Mouse (Mus musculus) cerebellum, adult 2 months (tissue): ENCODE data around the gene Filip1l. TPM values are rescaled to one million over a fixed set of nuclear protein-coding genes. Genes with fewer than 3 reads are reported as not detected.

ENCODE experiments used
- DNase-seq, 2 experiments: peaks; one replicate each; pipeline ENCODE4 v3.0.0; 2021
- H3K27ac ChIP-seq: fragments of 200-500 bp; 2 replicates; pipeline ENCODE4 v1.5.1; 2012; ENCODE audit warnings: low read length, control low read depth, inconsistent platforms; ENCODE audit not compliant: insufficient read depth
- H3K27me3 ChIP-seq: fragments of 200-500 bp; 2 replicates; pipeline ENCODE4 v1.6.1; 2012; ENCODE audit warnings: inconsistent platforms, mild to moderate bottlenecking, low read length, moderate library complexity; ENCODE audit not compliant: control insufficient read depth, insufficient read depth
- H3K4me1 ChIP-seq: fragments of 200-500 bp; 2 replicates; pipeline ENCODE4 v1.6.1; 2011; ENCODE audit warnings: low read length; ENCODE audit not compliant: control insufficient read depth, insufficient read depth
- H3K4me3 ChIP-seq: fragments of 200-500 bp; replicated peaks from 2 replicates; pipeline ENCODE3; 2011; ENCODE audit warnings: mild to moderate bottlenecking, low read depth, low read length, control low read depth; ENCODE audit not compliant: insufficient read depth
- CTCF ChIP-seq: fragments of 200-500 bp; IDR thresholded peaks from 2 replicates; pipeline ENCODE4 v1.5.1; 2011; ENCODE audit warnings: low read depth, mild to moderate bottlenecking, control low read depth, low read length, moderate library complexity, borderline replicate concordance; ENCODE audit not compliant: insufficient read depth
- POLR2A ChIP-seq: fragments of 200-500 bp; IDR thresholded peaks from 2 replicates; pipeline ENCODE4 v1.6.1; 2011; ENCODE audit warnings: low read length, control low read depth, borderline replicate concordance; ENCODE audit not compliant: insufficient read depth
- WGBS: fragments of 180-500 bp; shearing (Covaris S2); methylation state at CpG from one replicate; pipeline ENCODE4 v1.1.7; 2018; 5-methylcytosine and 5-hydroxymethylcytosine counted together
- polyA plus RNA-seq: library from polyadenylated mRNA; depleted of rRNA; stranded (reverse); fragments of >200 nt; gene quantifications from 2 replicates; pipeline ENCODE4 v1.2.3, GENCODE M21; 2012

Filip1l gene
- polyA plus RNA-seq, 1 experiment, result 1.6 TPM

DNA sequence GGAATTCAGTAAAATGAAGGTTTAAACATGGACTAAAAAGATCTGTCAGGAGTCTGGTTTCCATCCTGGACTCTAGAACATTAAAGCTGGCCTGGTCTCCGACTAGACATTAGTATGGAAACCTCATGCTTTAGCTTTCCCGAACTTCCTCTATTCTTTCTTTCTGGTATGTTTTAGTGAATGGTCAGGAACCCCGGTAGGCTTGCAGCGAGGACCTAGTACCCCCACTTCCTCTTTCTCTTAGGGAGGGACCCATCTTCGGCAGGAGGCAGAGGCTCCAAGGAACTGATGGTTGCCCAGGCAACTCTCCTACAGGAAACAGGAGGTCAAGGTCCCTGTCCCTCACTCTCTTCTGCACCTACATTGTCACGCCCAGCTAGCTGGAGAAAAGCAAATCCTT, 43.4 kb downstream of the Filip1l start:
- no peak overlapping the region for H3K27ac ChIP-seq
- 80% methylated on average over 6 of the region's 6 CpGs for WGBS
- no peak for TF ChIP-seq CTCF
- TF ChIP-seq POLR2A, result no peak
- H3K4me1 ChIP-seq, result no peaks in the 10 kb centered on the region
- H3K4me3 ChIP-seq, result no peak overlapping the region
- no peak for DNase-seq
- no peaks in the 10 kb centered on the region for H3K27me3 ChIP-seq

DNA sequence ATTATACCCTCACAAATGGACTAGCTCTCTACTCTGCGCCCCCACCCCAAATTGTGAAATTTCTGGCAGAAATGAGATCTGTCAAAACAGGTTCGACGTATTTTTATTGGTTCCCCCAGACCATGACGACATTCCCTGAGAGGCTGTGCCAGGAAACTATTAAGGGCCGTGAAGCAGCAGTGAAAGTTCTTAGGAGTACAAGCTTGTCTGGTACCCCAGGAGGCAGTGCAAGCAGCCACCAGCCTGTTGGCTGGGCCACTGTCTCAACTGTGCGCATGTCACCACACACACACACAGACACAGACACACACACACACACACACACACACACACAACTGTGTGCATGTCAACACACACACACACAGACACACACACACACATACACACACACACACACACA, 45.0 kb downstream of the Filip1l start:
- TF ChIP-seq CTCF, result no peak
- TF ChIP-seq POLR2A, result no peak
- Histone ChIP-seq H3K27ac (no peak overlapping the region), H3K4me1 (no peaks in the 10 kb centered on the region), H3K27me3 (no peaks in the 10 kb centered on the region), H3K4me3 (no peak overlapping the region)
- WGBS, result 48% methylated on average over 6 of the region's 6 CpGs
- DNase-seq, result no peak

DNA sequence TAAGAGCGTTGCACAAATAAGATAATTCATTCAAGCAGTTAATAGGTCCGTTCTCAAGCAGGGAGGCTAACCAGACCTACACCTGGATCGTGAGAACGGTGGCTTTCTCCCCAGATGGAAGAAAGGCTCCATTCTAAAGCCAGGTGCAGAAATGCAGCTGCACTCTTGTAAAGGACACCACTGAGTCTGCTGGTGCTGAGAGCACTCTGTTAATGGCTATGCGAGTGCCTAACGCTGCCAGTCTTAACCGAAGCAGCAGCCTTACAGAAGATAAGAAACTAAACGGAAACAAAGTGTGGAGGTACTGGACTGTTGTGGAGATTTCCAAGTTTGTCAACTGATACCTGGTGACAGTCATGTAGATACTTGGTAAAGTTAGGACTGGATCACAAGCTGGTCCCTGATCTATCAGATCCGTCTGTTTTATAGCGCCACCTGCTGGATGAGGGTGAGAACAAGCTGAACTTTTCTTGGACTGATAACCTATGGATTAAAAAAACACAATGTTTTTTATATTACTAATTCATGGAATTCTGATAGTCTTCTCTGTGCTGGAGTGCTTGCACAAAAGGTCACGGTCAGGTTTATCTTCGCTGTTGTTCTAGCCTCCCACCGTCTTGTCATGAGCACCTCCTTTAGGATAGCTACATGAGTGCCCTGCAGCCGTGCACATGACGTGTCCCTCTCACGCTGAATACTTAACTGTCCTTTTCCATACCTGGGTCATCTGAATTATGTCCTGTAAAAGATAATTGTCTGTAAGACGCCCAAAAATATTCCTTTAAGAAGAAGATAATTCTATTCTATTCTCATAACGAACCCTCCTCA, 45.7 kb downstream of the Filip1l start:
- 62% methylated on average over 18 of the region's 18 CpGs for WGBS
- no peak overlapping the region for H3K27ac ChIP-seq

DNA sequence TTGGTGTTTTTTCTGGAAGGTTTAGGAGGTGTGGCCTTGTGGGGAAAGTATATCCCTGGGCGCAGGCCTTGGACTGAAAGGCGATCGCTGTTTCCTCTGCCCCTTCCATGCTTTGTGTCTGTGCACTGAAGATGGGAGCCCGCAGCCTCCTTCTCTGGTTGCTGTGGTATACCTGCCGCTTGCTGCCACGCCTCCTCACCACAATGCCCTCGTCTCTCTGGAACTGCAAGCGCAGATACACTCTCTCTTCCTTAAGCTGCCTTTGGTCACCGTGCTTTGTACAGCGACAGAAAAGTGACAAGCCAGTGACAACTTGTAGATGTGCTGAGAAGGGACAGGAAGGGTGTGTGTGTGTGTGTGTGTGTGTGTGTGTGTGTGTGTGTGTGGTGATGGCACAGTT, 46.7 kb downstream of the Filip1l start:
- no peaks in the 10 kb centered on the region for H3K27me3 ChIP-seq
- TF ChIP-seq POLR2A, result no peak
- no peak for TF ChIP-seq CTCF
- WGBS, result 87% methylated on average over 10 of the region's 10 CpGs
- H3K27ac ChIP-seq, result no peak overlapping the region
- DNase-seq, result no peak
- no peak overlapping the region for H3K4me3 ChIP-seq
- H3K4me1 ChIP-seq, result no peaks in the 10 kb centered on the region

More for the DNA sequence above, 45.7 kb downstream of the Filip1l start:
- Histone ChIP-seq H3K4me3 (no peak overlapping the region), H3K27me3 (no peaks in the 10 kb centered on the region), H3K4me1 (no peaks in the 10 kb centered on the region)
- peak; percentile 42 to 44 for DNase-seq
- TF ChIP-seq CTCF (peak; percentile 39; the same call in 1 of the 2 replicates), POLR2A (no peak)

DNA sequence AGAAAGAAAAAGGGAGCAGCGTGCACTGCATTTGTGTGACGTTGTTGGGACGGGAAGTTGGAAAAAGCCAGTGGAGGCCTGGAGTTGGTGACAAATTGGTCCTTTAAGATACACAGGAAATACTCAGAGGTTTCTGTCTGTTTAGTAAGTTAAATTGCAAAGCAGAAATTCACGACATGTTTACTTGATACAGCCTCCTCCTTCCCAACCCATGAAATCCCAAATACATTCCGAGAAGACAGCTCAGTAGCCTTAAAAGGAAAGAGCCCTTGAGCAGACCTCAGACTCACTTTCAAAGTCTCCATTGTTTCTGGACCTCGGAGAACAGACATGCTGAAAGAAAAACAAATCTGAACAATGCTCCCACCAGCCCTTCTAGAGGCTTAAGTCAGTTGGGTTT, 48.8 kb downstream of the Filip1l start:
- TF ChIP-seq POLR2A (no peak), CTCF (no peak)
- no peak for DNase-seq
- 69% methylated on average over 6 of the region's 6 CpGs for WGBS

DNA sequence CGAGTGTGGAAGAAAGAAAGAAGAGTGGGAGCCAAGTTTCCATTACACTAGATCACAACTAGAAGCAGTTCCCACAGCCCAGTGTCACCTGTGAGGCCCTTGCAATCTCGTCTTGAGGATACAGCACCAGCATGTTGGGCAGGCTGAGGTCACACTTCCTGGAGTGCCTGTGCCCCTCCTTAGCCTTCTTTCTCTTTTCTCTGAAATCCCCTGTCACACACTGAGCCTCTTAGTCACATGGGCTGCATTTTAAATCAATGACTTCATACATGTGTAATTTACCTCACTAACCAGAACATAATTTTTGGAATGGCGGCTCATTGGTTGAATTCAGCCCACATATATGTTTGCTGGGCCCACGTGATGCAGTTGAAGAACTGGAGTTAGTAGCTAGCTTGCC, 50.0 kb downstream of the Filip1l start:
- no peak overlapping the region for H3K27ac ChIP-seq
- H3K4me1 ChIP-seq, result no peaks in the 10 kb centered on the region
- TF ChIP-seq CTCF, result no peak
- TF ChIP-seq POLR2A, result no peak
- no peak for DNase-seq
- H3K27me3 ChIP-seq, result no peaks in the 10 kb centered on the region
- H3K4me3 ChIP-seq, result no peak overlapping the region
- WGBS, result 84% methylated on average over 4 of the region's 4 CpGs

More for the DNA sequence above, 48.8 kb downstream of the Filip1l start:
- H3K27ac ChIP-seq, result no peak overlapping the region
- no peaks in the 10 kb centered on the region for H3K4me1 ChIP-seq
- H3K4me3 ChIP-seq, result no peak overlapping the region
- H3K27me3 ChIP-seq, result no peaks in the 10 kb centered on the region

DNA sequence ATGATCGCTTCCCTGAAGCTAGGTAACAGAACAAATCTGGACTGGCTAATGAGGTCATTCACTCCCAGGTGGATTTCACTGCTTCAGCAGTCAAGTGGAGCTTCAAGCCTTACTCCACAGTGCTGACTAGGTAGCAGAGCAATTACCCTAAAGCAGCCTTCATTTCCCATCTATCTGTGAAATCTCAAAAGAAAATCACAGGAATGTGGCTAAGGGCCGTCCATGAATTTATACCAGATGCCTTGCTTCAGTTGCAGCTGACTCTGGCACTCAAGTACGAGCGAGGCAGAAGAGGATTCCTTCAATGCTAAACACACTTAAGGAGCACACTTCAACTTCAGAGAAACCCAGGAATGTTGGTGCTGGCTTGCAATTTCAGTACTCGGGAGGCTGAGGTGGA, 50.9 kb downstream of the Filip1l start:
- DNase-seq, result no peak
- H3K4me1 ChIP-seq, result no peaks in the 10 kb centered on the region
- 91% methylated on average over 5 of the region's 5 CpGs for WGBS
- H3K27me3 ChIP-seq, result no peaks in the 10 kb centered on the region
- no peak overlapping the region for H3K27ac ChIP-seq
- TF ChIP-seq POLR2A (no peak), CTCF (no peak)
- no peak overlapping the region for H3K4me3 ChIP-seq

DNA sequence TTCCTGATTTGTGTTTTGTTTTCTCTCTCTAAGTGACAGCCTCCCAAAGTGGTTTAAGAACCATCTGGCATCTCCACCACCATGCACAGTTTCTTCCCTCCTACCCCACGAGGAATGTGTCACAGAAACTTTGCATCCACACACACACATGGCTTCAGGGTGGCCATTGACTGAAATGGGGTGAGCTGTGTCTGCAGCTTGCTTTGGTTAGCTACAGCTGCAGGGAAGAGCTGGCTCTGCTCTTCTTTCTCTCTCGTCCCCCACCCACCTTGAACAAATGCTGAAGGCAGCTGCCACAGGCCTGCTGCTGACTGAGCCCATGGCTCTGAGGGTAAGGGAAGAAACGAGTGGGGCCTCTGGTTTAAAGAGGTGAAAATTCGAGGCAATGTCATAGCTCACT, 59.9 kb downstream of the Filip1l start:
- TF ChIP-seq POLR2A (no peak), CTCF (no peak)
- WGBS, result 36% methylated on average over 4 of the region's 4 CpGs
- no peak for DNase-seq

More for the DNA sequence above, 59.9 kb downstream of the Filip1l start:
- Histone ChIP-seq H3K27ac (no peak overlapping the region), H3K4me1 (peaks cover 2% of the 10 kb centered on the region; the same call in 1 of the 2 replicates), H3K27me3 (no peaks in the 10 kb centered on the region), H3K4me3 (no peak overlapping the region)
